10 mouse cellular contexts compared by ENCODE assay signal in the genomic region with DNA sequence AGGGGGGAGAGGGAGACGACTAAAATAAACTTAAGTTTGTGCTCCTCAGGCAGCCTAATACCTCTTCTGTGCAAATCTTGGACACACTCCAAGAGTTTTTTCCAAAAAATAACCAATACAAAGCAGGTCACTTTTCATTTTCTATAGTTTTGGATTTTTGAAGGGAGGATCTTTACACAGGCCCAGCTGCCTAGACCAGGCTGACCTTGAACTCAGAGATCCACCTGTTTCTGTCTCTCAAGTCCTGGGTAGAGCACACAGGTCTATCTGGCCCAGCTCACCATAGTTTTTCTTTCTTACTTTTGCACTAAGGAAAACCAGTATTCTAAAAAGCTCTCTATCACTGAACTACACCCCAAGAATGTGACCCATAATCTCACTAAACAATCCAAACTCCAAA. TPM values are rescaled to one million over a fixed set of nuclear protein-coding genes. Genes with fewer than 3 reads are reported as not detected.
DNase-seq lines count a peak whose midpoint lies in the region; ATAC-seq lines count a peak whose summit lies in the region.
"Had no signal": no experiment of that assay in that cellular context is flagged by ENCODE, and none has a peak within 500 bp of the region (broad histone marks: within the 10 kb centered on the region; RNA-seq: fewer than 3 reads in every experiment).

No protein-coding gene starts in this region.

- no peak for DNase-seq in kidney, postnatal 36 days
- DNase-seq in embryonic facial prominence, embryonic 10.5 days (ENCODE audit: low spot score) = no peak
- DNase-seq in midbrain, embryonic 14.5 days = no peak
- DNase-seq in left cerebral cortex, postnatal 10 days (ENCODE audit: extremely low spot score in 1 of 2, low spot score in 2 of 2) = no peak
- no peak for DNase-seq in cerebellum, adult 9-10 months
- DNase-seq in gastrocnemius, postnatal 14 days = no peak
- DNase-seq: cerebellum, adult 9-11 months; kidney, postnatal 25 days had no signal

- WGBS in kidney, embryonic 15.5 days = 26% methylated on average over 1 of the region's 1 CpGs
- WGBS in embryonic facial prominence, embryonic 10.5 days = 77% methylated on average over 1 of the region's 1 CpGs
- WGBS in hindbrain, embryonic 16.5 days = 37% methylated on average over 1 of the region's 1 CpGs
- 74% methylated on average over 1 of the region's 1 CpGs for WGBS in midbrain, embryonic 14.5 days

- peak overlapping the region; percentile 66 for H3K4me2 ChIP-seq in kidney, embryonic 15.5 days
- H3K4me2 ChIP-seq in hindbrain, embryonic 16.5 days (ENCODE audit: low read length) = peak overlapping the region; percentile 66
- peak overlapping the region; percentile 84 for H3K4me2 ChIP-seq in midbrain, embryonic 14.5 days (ENCODE audit: low read length)

- peak overlapping the region; percentile 65 for H3K4me3 ChIP-seq in kidney, embryonic 15.5 days (replicated peaks)
- H3K4me3 ChIP-seq in embryonic facial prominence, embryonic 10.5 days = peak overlapping the region; percentile 83
- no peak overlapping the region for H3K4me3 ChIP-seq in hindbrain, embryonic 16.5 days (ENCODE audit: low read length)
- H3K4me3 ChIP-seq in midbrain, embryonic 14.5 days (replicated peaks; ENCODE audit: low read depth, low read length) = peak overlapping the region; percentile 76; the same call in 1 of the 2 replicates

- H3K9ac ChIP-seq in kidney, embryonic 15.5 days = no peak overlapping the region
- H3K9ac ChIP-seq in hindbrain, embryonic 16.5 days (ENCODE audit: low read depth, low read length) = no peak overlapping the region
- no peak overlapping the region for H3K9ac ChIP-seq in midbrain, embryonic 14.5 days (replicated peaks; ENCODE audit: low read length)

- H3K36me3 ChIP-seq in kidney, embryonic 15.5 days = peaks cover 23% of the 10 kb centered on the region
- peaks cover 56% of the 10 kb centered on the region for H3K36me3 ChIP-seq in embryonic facial prominence, embryonic 10.5 days (replicated peaks)
- no peaks in the 10 kb centered on the region for H3K36me3 ChIP-seq in hindbrain, embryonic 16.5 days (ENCODE audit: control insufficient read depth, insufficient read depth, low read length)
- no peaks in the 10 kb centered on the region for H3K36me3 ChIP-seq in midbrain, embryonic 14.5 days (ENCODE audit: control insufficient read depth, insufficient read depth, low read length)

- no peaks in the 10 kb centered on the region for H3K27me3 ChIP-seq in kidney, embryonic 15.5 days
- no peaks in the 10 kb centered on the region for H3K27me3 ChIP-seq in embryonic facial prominence, embryonic 10.5 days (replicated peaks; ENCODE audit: low read depth, poor library complexity, severe bottlenecking)
- H3K27me3 ChIP-seq in hindbrain, embryonic 16.5 days (replicated peaks; ENCODE audit: control insufficient read depth, insufficient read depth, low read length) = no peaks in the 10 kb centered on the region
- H3K27me3 ChIP-seq in midbrain, embryonic 14.5 days (ENCODE audit: control insufficient read depth, insufficient read depth, low read length) = no peaks in the 10 kb centered on the region

- no peak for ATAC-seq in kidney, embryonic 15.5 days (replicated peaks; ENCODE audit: low FRiP score)
- ATAC-seq in hindbrain, embryonic 16.5 days = no peak
- no peak for ATAC-seq in midbrain, embryonic 14.5 days (ENCODE audit: low FRiP score, low TSS enrichment)

- intact Hi-C loops in left cerebral cortex, postnatal 10 days (cut with DNase I) = no loop called here
- intact Hi-C loops in gastrocnemius, postnatal 14 days (cut with DNase I; ENCODE audit: low total_unique reads) = no loop called here

- H3K4me1 ChIP-seq in kidney, embryonic 15.5 days = peaks cover 52% of the 10 kb centered on the region
- H3K4me1 ChIP-seq in embryonic facial prominence, embryonic 10.5 days = peaks cover 34% of the 10 kb centered on the region
- H3K4me1 ChIP-seq in hindbrain, embryonic 16.5 days (ENCODE audit: control insufficient read depth, insufficient read depth, low read depth, low read length) = peaks cover 27% of the 10 kb centered on the region
- peaks cover 22% of the 10 kb centered on the region for H3K4me1 ChIP-seq in midbrain, embryonic 14.5 days (ENCODE audit: control insufficient read depth, insufficient read depth, low read length)

- no peaks in the 10 kb centered on the region for H3K9me3 ChIP-seq in kidney, embryonic 15.5 days (replicated peaks)
- H3K9me3 ChIP-seq in embryonic facial prominence, embryonic 10.5 days = no peaks in the 10 kb centered on the region
- no peaks in the 10 kb centered on the region for H3K9me3 ChIP-seq in hindbrain, embryonic 16.5 days (ENCODE audit: control insufficient read depth, low read length)
- no peaks in the 10 kb centered on the region for H3K9me3 ChIP-seq in midbrain, embryonic 14.5 days (ENCODE audit: control insufficient read depth, low read length)

- H3K27ac ChIP-seq in kidney, embryonic 15.5 days = no peak overlapping the region
- no peak overlapping the region for H3K27ac ChIP-seq in embryonic facial prominence, embryonic 10.5 days (replicated peaks)
- no peak overlapping the region for H3K27ac ChIP-seq in hindbrain, embryonic 16.5 days (ENCODE audit: low read depth, low read length)
- H3K27ac ChIP-seq in midbrain, embryonic 14.5 days (replicated peaks; ENCODE audit: low read depth, low read length) = no peak overlapping the region

RNA-seq across cellular contexts. Expression of gene Thrap3, which starts 2.5 kb away (rescaled TPM):
- 219 and 230 TPM in 2 replicates for polyA plus RNA-seq in kidney, embryonic 15.5 days (2015; fragmentation: Nextera tagmentation; extraction: Ambion mirVana)
- 262 and 263 TPM in 2 replicates for polyA plus RNA-seq in embryonic facial prominence, embryonic 10.5 days (2016; fragmentation: Nextera tagmentation; extraction: Ambion mirVana)
- polyA plus RNA-seq in hindbrain, embryonic 16.5 days (2015; fragmentation: Nextera tagmentation; extraction: Ambion mirVana) = 107 and 120 TPM in 2 replicates
- polyA plus RNA-seq in midbrain, embryonic 14.5 days (2014; fragmentation: Nextera tagmentation; extraction: Ambion mirVana) = 113 and 167 TPM in 2 replicates
- 100 to 1,000 TPM; 131 to 139 TPM for total RNA-seq in left cerebral cortex, postnatal 10 days (2021)
- 10 to 100 TPM; 92.1 to 99.3 TPM for total RNA-seq in gastrocnemius, postnatal 14 days (2021)

RNA-seq across cellular contexts. Expression of gene Sh3d21, which starts 36.7 kb away (rescaled TPM):
- 8.3 and 9.5 TPM in 2 replicates for polyA plus RNA-seq in kidney, embryonic 15.5 days (2015; fragmentation: Nextera tagmentation; extraction: Ambion mirVana)
- polyA plus RNA-seq in embryonic facial prominence, embryonic 10.5 days (2016; fragmentation: Nextera tagmentation; extraction: Ambion mirVana) = 2.0 and 3.1 TPM in 2 replicates
- polyA plus RNA-seq in hindbrain, embryonic 16.5 days (2015; fragmentation: Nextera tagmentation; extraction: Ambion mirVana) = 1.3 and 1.5 TPM in 2 replicates
- polyA plus RNA-seq in midbrain, embryonic 14.5 days (2014; fragmentation: Nextera tagmentation; extraction: Ambion mirVana) = 0.89 and 1.1 TPM in 2 replicates
- 1 to 10 TPM; 1.3 to 1.7 TPM for total RNA-seq in left cerebral cortex, postnatal 10 days (2021)
- total RNA-seq in gastrocnemius, postnatal 14 days (2021) = 1 to 10 TPM; 1.1 to 1.2 TPM

RNA-seq across cellular contexts. Expression of gene Eva1b, which starts 52.5 kb away (rescaled TPM):
- polyA plus RNA-seq in kidney, embryonic 15.5 days (2015; fragmentation: Nextera tagmentation; extraction: Ambion mirVana) = 90.0 and 98.5 TPM in 2 replicates
- polyA plus RNA-seq in embryonic facial prominence, embryonic 10.5 days (2016; fragmentation: Nextera tagmentation; extraction: Ambion mirVana) = 37.1 and 38.9 TPM in 2 replicates
- polyA plus RNA-seq in hindbrain, embryonic 16.5 days (2015; fragmentation: Nextera tagmentation; extraction: Ambion mirVana) = 11.8 and 13.7 TPM in 2 replicates
- polyA plus RNA-seq in midbrain, embryonic 14.5 days (2014; fragmentation: Nextera tagmentation; extraction: Ambion mirVana) = 7.8 and 12.3 TPM in 2 replicates
- total RNA-seq in left cerebral cortex, postnatal 10 days (2021) = 1 to 10 TPM; 6.8 to 8.0 TPM
- total RNA-seq in gastrocnemius, postnatal 14 days (2021) = 10 to 100 TPM; 16.2 to 16.6 TPM

RNA-seq across cellular contexts. Expression of gene Map7d1, which starts 56.1 kb away (rescaled TPM):
- 39.6 and 40.7 TPM in 2 replicates for polyA plus RNA-seq in kidney, embryonic 15.5 days (2015; fragmentation: Nextera tagmentation; extraction: Ambion mirVana)
- 60.9 and 62.9 TPM in 2 replicates for polyA plus RNA-seq in embryonic facial prominence, embryonic 10.5 days (2016; fragmentation: Nextera tagmentation; extraction: Ambion mirVana)
- 59.8 and 71.7 TPM in 2 replicates for polyA plus RNA-seq in hindbrain, embryonic 16.5 days (2015; fragmentation: Nextera tagmentation; extraction: Ambion mirVana)
- 78.3 and 85.3 TPM in 2 replicates for polyA plus RNA-seq in midbrain, embryonic 14.5 days (2014; fragmentation: Nextera tagmentation; extraction: Ambion mirVana)
- 100 to 1,000 TPM; 218 to 226 TPM for total RNA-seq in left cerebral cortex, postnatal 10 days (2021)
- 100 to 1,000 TPM; 165 to 201 TPM for total RNA-seq in gastrocnemius, postnatal 14 days (2021)
